Mouse (Mus musculus) urinary bladder, postnatal 14 days (tissue): ENCODE results near the gene Btf3l4.
A peak's percentile ranks its signal among the peaks of the same experiment; 100 is the strongest.

Experiments used
- DNase-seq: peaks from one replicate; pipeline ENCODE4 v3.0.0; 2021; ENCODE audit warnings: low spot score

Gene Btf3l4

GRCm38 (mm10) chr4:108825677-108826076, 7.7 kb downstream of the Btf3l4 start:
- no peak for DNase-seq

DNA sequence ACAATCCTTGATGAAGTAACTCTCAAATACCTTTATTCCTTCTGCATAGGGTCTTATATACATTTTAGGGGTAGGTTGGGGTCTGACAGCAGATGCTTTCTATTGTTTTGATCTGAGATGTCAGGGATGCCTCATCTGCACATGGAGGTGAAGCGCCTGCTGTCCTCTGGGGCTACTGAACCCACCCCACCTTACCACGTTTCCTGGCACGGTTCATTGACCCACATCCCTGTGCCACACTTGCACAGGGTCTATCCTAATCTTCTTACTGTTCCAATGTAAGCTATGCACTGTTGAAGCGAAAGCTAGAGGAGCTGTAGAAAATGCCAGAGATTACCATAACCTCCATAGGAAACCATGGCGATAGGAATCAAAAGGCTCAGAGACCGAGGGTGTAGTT, 21.9 kb downstream of the Btf3l4 start:
- DNase-seq, result no peak

DNA sequence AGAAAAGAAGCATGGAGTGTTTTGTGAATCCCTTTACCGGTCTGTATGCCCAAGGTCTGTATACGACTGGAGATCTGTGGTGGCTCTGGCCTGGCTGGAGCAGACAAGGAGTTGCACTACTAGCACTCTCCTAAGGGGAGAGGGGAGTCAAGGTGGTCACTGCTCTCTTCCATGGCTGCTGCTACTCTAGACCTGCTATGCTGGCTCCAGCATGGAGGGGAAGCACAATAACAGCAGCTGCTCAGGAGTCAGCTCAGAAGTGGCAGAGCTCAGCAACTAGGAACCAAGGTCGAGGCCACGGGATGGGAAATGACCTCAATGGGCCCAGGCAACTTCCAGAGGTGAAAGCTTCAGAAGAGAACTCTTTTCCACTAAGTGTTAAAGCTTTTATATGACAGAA, 22.3 kb downstream of the Btf3l4 start:
- no peak for DNase-seq

DNA sequence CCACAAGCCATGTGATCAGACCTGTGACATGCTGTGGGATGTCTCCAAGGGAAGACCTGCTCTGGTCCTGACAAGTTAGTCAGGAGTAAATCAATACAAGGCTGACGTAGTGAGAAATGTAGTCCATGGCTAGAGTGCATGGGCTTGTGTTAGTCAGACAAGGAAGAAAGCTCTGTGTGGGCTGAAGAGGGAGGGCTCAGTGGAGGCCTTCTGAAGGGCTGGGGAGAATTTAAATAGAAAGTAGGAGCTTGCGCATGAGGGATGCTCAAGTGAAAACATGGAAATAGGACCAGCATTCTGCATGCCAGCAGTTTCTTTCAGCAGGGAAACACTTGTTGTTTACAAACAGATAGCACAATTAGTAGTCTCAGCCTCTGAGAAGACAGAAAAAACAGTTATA, 29.9 kb downstream of the Btf3l4 start:
- DNase-seq, result no peak

DNA sequence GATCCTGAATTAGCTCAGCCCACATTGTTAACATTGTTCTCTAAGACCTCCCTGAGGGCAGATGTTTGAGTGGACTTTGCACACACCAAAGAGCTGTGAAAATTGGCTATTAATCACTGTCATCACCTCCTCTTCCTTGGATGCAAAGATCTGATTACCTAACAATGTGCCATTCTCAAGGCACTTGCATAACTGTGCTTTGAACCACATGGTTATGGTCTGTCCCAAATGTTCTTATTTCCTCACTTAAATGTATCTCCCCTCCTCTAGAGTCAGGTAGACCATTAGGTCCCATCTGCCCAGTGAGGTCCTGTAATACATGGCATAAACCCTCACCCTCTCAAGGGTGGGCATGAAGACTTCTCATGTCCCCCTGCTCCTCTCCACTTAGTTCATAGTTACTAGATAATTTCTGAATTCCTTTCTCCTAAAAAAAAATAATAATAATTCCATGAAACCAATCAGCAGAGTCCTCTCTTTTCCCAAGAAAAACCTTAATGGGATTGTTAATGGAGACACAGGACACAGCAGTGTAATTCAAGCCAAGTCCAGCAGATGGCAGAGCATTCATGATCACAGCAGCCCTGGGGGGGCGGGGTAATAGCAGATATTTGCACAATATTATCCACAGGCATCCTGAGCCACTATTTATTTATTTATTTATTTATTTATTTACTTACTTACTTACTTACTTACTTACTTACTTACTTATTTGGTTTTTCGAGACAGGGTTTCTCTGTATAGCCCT, 35.2 kb downstream of the Btf3l4 start:
- DNase-seq, result peak; percentile 76

- DNase-seq, result no peak
Observed at GRCm38 (mm10) chr4:108796701-108797100, 36.7 kb downstream of the Btf3l4 start.

DNA sequence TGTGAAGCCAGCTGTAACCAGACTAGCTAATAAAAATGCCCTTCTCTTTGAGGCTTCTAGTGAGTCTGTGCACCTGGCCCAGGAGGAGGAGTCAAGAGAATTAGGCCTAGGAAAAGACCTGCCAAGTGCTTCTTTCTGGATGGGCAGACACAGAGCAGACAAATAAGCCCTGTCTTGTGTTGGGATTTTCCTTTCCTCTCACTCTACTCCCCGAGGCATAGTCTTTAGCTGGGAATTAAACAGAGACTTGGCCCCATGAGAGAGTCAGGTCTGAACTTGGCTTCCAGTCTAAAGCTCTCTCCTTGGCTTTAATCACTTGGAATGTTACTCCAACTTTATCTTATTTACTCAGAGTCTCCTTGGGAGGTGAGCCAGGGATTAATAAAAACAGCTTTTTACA, 39.5 kb downstream of the Btf3l4 start:
- no peak for DNase-seq

DNA sequence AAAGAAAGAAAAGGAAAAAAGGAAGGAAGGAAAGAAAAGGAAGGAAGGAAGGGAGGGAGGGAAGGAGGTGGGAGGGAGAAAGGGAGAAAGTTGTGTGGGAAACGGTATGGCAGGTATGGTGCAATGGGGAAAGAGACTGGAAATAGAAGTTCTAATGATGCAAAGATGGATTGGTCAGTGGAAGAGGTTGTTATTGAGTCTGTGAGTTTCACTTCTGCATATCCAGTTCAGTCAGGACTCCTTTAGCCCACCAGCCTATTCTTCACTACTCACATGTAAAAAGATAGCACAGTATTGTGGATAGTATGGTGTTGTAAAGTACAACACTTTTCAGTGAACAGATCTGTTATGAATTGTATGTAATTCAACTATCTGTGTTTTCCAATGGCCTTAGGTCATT, 42.9 kb downstream of the Btf3l4 start:
- DNase-seq, result no peak

DNA sequence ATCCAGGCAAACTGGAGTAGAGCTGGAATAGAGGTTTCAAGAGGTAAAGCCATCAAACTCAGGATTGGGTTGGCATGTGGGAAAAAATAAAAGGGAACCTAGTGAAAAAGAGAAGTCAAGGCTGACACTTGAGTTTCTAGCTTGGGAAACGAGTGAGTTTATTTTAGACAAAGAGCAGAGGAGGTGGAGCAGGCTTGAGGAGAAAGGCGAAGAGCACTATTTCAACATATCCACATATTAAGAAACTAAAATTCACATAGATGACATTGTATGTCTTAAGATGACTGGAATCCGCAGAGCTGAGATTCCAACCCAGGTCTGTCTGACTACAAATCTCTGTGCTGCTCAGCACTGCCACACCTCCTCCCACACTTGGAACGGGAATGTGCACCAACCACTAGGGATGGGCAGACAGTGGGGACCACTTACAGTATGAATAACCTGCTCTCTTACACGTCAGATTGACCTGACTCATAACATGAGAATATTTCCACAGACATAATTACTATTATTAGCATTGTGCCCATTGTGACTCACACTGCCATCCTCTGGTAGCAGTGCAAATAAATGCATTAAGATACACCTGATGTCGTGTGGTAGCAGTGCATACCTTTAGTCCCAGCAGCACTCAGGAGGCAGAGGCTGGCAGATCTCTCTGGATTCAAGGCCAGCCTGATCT, 44.0 kb downstream of the Btf3l4 start:
- DNase-seq, result no peak

- DNase-seq, result no peak
Observed at GRCm38 (mm10) chr4:108782421-108783085, 50.9 kb downstream of the Btf3l4 start.

DNA sequence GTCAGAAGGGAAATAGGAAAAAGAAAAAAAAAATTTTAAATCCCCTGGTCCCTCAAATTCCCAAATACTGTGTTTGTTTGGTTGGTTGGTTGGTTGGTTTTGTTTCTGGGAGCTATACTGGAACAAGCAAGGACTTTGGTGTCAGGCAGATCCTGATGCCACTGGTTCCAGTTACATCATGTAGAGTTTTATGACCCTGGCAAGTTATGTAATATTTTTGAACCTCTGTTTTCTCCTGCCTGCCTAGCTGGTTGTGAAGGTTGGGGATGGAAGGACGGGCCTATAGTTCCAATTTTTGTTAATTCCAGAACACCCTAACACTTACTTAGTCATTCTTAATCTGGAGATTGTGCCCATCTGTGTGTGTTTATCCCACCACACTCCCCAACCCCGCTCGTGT, 51.8 kb downstream of the Btf3l4 start:
- DNase-seq, result no peak

- no peak for DNase-seq
Observed at GRCm38 (mm10) chr4:108780864-108781205, 52.6 kb downstream of the Btf3l4 start.

GRCm38 (mm10) chr4:108780057-108780863, 53.2 kb downstream of the Btf3l4 start, which contains the start of gene Zfyve9:
TSS of gene Zfyve9 (minus strand) at chr4:108780798.
- peak; percentile 80 for DNase-seq

- DNase-seq, result no peak
Observed at GRCm38 (mm10) chr4:108779763-108780056, 53.7 kb downstream of the Btf3l4 start.

GRCm38 (mm10) chr4:108768527-108768926, 64.9 kb downstream of the Btf3l4 start:
- DNase-seq, result no peak
